Mouse (Mus musculus) erythroblast, embryonic 14.5 days (primary cell): ENCODE results near the gene C2cd5.

Experiments used
- GATA1 ChIP-seq: IDR thresholded peaks from 2 replicates; pipeline ENCODE4 v1.6.1; 2012; ENCODE audit warnings: low read length, inconsistent platforms, mixed read lengths
- TAL1 ChIP-seq: IDR thresholded peaks from 3 replicates; pipeline ENCODE4 v1.6.1; 2012; ENCODE audit warnings: low read length, inconsistent platforms, mixed read lengths

- TF ChIP-seq TAL1 (no peak), GATA1 (no peak)
Observed at GRCm38 (mm10) chr6:143035261-143035660, 64.7 kb downstream of the C2cd5 start.
